Mouse (Mus musculus) heart, embryonic 11.5 days (tissue): Measurements from ENCODE around the gene Gm11541. TPM values are rescaled to one million over a fixed set of nuclear protein-coding genes. Genes with fewer than 3 reads are reported as not detected.

Source experiments
- ATAC-seq: fragments of 200-750 bp; cut with Nextera tagmentation; replicated peaks from 2 replicates; pipeline ENCODE4 v1.8.0; 2017; ENCODE audit warnings: moderate library complexity; ENCODE audit not compliant: insufficient number of reproducible peaks, low FRiP score, low TSS enrichment
- H3K27ac ChIP-seq: fragments of 300-500 bp; sonication (generic); 2 replicates; pipeline ENCODE4 v1.5.1; 2014; ENCODE audit warnings: mild to moderate bottlenecking, low read depth, low read length
- H3K27me3 ChIP-seq: fragments of 300-500 bp; sonication (generic); 2 replicates; pipeline ENCODE4 v1.6.1; 2014; ENCODE audit warnings: mild to moderate bottlenecking, low read length, mixed read lengths; ENCODE audit not compliant: control insufficient read depth, insufficient read depth
- H3K36me3 ChIP-seq: fragments of 300-500 bp; sonication (generic); 2 replicates; pipeline ENCODE4 v1.6.1; 2014; ENCODE audit warnings: mild to moderate bottlenecking, low read length, moderate library complexity, mixed read lengths; ENCODE audit not compliant: control insufficient read depth, insufficient read depth
- H3K4me1 ChIP-seq: fragments of 300-500 bp; sonication (generic); 2 replicates; pipeline ENCODE4 v1.6.1; 2014; ENCODE audit warnings: low read length; ENCODE audit not compliant: control insufficient read depth, insufficient read depth
- H3K4me2 ChIP-seq: fragments of 300-500 bp; sonication (generic); 2 replicates; pipeline ENCODE4 v1.6.1; 2014; ENCODE audit warnings: mild to moderate bottlenecking, moderate library complexity
- H3K4me3 ChIP-seq: fragments of 300-500 bp; sonication (generic); 2 replicates; pipeline ENCODE4 v1.5.1; 2014; ENCODE audit warnings: low read depth, low read length
- H3K9ac ChIP-seq: fragments of 300-500 bp; sonication (generic); 2 replicates; pipeline ENCODE4 v1.6.1; 2014; ENCODE audit warnings: mild to moderate bottlenecking, low read depth, low read length, moderate library complexity
- H3K9me3 ChIP-seq: fragments of 300-500 bp; sonication (generic); replicated peaks from 2 replicates; pipeline ENCODE4 v1.6.1; 2016; ENCODE audit warnings: low read length; ENCODE audit not compliant: control insufficient read depth
- WGBS: fragments of 180-500 bp; shearing (Covaris S2); extraction: QIAGEN DNeasy Blood & Tissue Kit; methylation state at CpG from one replicate; pipeline ENCODE4 v1.1.7; 2014; ENCODE audit not compliant: insufficient replicate concordance; 5-methylcytosine and 5-hydroxymethylcytosine counted together
- polyA plus RNA-seq: library from polyadenylated mRNA; unstranded; fragments of >200 nt; fragmentation: Nextera tagmentation; extraction: Ambion mirVana; gene quantifications from 2 replicates; pipeline ENCODE4 v1.2.1, GENCODE M21; 2014

The Gm11541 gene
- not detected in 2 replicates for polyA plus RNA-seq

- no peak within 1 kb of the TSS for H3K4me2 ChIP-seq
- H3K4me3 ChIP-seq: no peak within 1 kb of the TSS
- H3K9ac ChIP-seq: no peak within 1 kb of the TSS
- H3K27me3 ChIP-seq: peaks cover 3% of the 10 kb centered on the region; the same call in 1 of the 2 replicates
- ATAC-seq: no peak
- no peaks in the 10 kb centered on the region for H3K9me3 ChIP-seq
- WGBS: 71% methylated on average over 5 of the region's 5 CpGs
- peaks cover 3% of the 10 kb centered on the region; the same call in 1 of the 2 replicates for H3K4me1 ChIP-seq
- H3K36me3 ChIP-seq: no peaks in the 10 kb centered on the region
- no peak within 1 kb of the TSS for H3K27ac ChIP-seq
Observed at GRCm38 (mm10) chr11:94704472-94704871, at the start of gene Gm11541. Gm11541 (minus strand) TSS chr11:94704499.

GRCm38 (mm10) chr11:94752946-94753713 lies 48.8 kb upstream of the Gm11541 start:
- no peak for ATAC-seq
- Histone ChIP-seq H3K36me3 (no peaks in the 10 kb centered on the region), H3K4me2 (no peak overlapping the region), H3K9me3 (no peaks in the 10 kb centered on the region), H3K27me3 (no peaks in the 10 kb centered on the region; the same call in 1 of the 2 replicates), H3K27ac (no peak overlapping the region), H3K4me1 (no peaks in the 10 kb centered on the region), H3K4me3 (no peak overlapping the region), H3K9ac (no peak overlapping the region)
- 48% methylated on average over 2 of the region's 2 CpGs for WGBS

GRCm38 (mm10) chr11:94741732-94742272 lies 37.5 kb upstream of the Gm11541 start, which contains the start of gene Cdc34b:
Cdc34b (plus strand) TSS chr11:94741782.
- WGBS: 67% methylated on average over 29 of the region's 29 CpGs
- Histone ChIP-seq H3K36me3 (no peaks in the 10 kb centered on the region), H3K4me1 (no peaks in the 10 kb centered on the region), H3K9me3 (no peaks in the 10 kb centered on the region; the same call in 1 of the 2 replicates), H3K27ac (no peak within 1 kb of the TSS), H3K4me3 (no peak within 1 kb of the TSS), H3K4me2 (no peak within 1 kb of the TSS), H3K9ac (no peak within 1 kb of the TSS), H3K27me3 (peaks cover 7% of the 10 kb centered on the region; the same call in 1 of the 2 replicates)
- no peak for ATAC-seq

GRCm38 (mm10) chr11:94735746-94736145 lies 31.4 kb upstream of the Gm11541 start:
- no peak overlapping the region for H3K4me2 ChIP-seq
- peaks cover 2% of the 10 kb centered on the region; the same call in 1 of the 2 replicates for H3K27me3 ChIP-seq
- 72% methylated on average over 2 of the region's 2 CpGs for WGBS
- H3K36me3 ChIP-seq: no peaks in the 10 kb centered on the region
- no peaks in the 10 kb centered on the region for H3K9me3 ChIP-seq
- ATAC-seq: no peak
- no peak overlapping the region for H3K4me3 ChIP-seq
- no peaks in the 10 kb centered on the region for H3K4me1 ChIP-seq
- H3K9ac ChIP-seq: no peak overlapping the region
- H3K27ac ChIP-seq: no peak overlapping the region

- Histone ChIP-seq H3K4me1 (no peaks in the 10 kb centered on the region), H3K27ac (no peak overlapping the region), H3K27me3 (no peaks in the 10 kb centered on the region), H3K36me3 (no peaks in the 10 kb centered on the region), H3K9me3 (no peaks in the 10 kb centered on the region), H3K4me3 (no peak overlapping the region), H3K9ac (no peak overlapping the region), H3K4me2 (no peak overlapping the region; the same call in 1 of the 2 replicates)
- no peak for ATAC-seq
- WGBS: 30% methylated on average over 8 of the region's 8 CpGs
Observed at GRCm38 (mm10) chr11:94732773-94733172, 28.5 kb upstream of the Gm11541 start.

GRCm38 (mm10) chr11:94731229-94731628 lies 26.9 kb upstream of the Gm11541 start:
- H3K4me1 ChIP-seq: no peaks in the 10 kb centered on the region

GRCm38 (mm10) chr11:94730261-94730660 lies 26.0 kb upstream of the Gm11541 start:
- Histone ChIP-seq H3K36me3 (no peaks in the 10 kb centered on the region), H3K4me1 (no peaks in the 10 kb centered on the region), H3K4me2 (no peak overlapping the region), H3K27ac (no peak overlapping the region), H3K27me3 (no peaks in the 10 kb centered on the region), H3K9ac (no peak overlapping the region), H3K9me3 (no peaks in the 10 kb centered on the region), H3K4me3 (no peak overlapping the region)
- ATAC-seq: no peak
- 31% methylated on average over 5 of the region's 5 CpGs for WGBS

More at GRCm38 (mm10) chr11:94731229-94731628, 26.9 kb upstream of the Gm11541 start:
- no peak overlapping the region for H3K4me3 ChIP-seq
- no peak overlapping the region for H3K9ac ChIP-seq
- no peak overlapping the region for H3K27ac ChIP-seq
- no peak for ATAC-seq
- H3K27me3 ChIP-seq: no peaks in the 10 kb centered on the region
- no peak overlapping the region for H3K4me2 ChIP-seq
- WGBS: 72% methylated on average over 12 of the region's 12 CpGs
- no peaks in the 10 kb centered on the region for H3K9me3 ChIP-seq
- no peaks in the 10 kb centered on the region for H3K36me3 ChIP-seq

GRCm38 (mm10) chr11:94729565-94729964 lies 25.3 kb upstream of the Gm11541 start:
- no peak overlapping the region for H3K27ac ChIP-seq
- 25% methylated on average over 4 of the region's 4 CpGs for WGBS

More at GRCm38 (mm10) chr11:94729565-94729964, 25.3 kb upstream of the Gm11541 start:
- Histone ChIP-seq H3K4me2 (no peak overlapping the region), H3K4me3 (no peak overlapping the region), H3K36me3 (no peaks in the 10 kb centered on the region), H3K27me3 (no peaks in the 10 kb centered on the region), H3K9me3 (no peaks in the 10 kb centered on the region), H3K4me1 (no peaks in the 10 kb centered on the region), H3K9ac (no peak overlapping the region)
- no peak for ATAC-seq
